Mouse (Mus musculus): Measurements from ENCODE around the gene Olfr568.

The Olfr568 gene

DNA sequence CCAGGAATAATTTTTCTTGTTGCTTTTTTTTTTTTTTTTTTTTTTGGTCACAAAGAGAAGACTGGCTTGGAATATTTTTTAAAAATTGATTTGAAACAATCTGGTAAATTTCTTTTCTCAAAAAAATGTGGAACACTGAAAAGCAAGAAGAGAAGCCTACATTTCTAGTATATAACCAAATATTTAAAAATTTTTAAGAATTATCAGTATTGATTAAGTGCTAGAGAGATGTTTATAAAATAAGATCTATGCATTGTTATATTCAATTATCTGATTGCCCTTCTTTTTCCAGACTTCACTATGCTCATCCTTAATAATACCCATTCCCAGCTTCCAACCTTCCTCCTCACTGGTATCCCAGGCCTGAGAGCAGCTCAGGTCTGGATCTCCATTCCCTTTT is at the start of gene Olfr568:
Gene Olfr568 (plus strand): TSS at position 301 of the 400 bp plus-strand sequence.
- DNase-seq (ENCODE audit: low spot score): no peak

DNA sequence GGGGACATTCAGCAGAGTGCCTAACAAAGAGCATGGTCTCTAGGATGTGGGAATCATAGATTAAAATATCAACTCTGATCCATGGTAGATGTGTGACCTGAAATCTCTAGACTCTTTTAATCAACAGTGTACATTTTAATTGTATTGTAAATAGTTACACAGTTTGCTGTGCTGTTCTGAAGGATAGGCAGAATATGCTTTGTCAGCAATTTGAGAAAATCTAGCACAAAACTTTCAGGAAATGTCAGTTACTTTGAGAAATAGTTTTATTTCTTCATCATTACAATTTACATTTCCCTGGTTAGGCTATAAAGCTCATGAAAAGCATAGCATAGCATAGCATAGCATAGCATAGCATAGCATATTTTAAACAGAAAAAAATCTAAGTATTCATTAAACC is 21.1 kb upstream of the Olfr568 start:
- DNase-seq (ENCODE audit: low spot score): no peak

DNA sequence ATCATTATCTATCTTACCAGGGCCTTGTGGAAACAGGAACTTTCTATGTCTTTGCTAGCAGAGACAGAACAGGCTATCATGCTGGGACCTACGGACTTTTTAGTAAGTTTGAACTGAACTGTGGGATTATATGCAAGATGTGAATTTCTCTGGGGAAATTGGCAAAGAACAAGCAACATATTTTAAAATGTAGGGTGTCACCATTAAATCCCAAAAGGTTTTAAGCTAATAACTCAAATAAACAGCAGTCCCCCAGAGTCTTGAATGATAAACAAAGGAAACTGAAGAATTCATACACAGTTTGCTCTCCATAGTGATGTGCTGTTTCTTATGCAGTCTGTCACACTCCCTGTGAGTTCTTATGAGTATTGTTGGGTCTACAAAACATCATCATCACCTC is 18.3 kb upstream of the Olfr568 start, which contains the start of gene Olfr566:
Gene Olfr566 (minus strand): TSS at position 101 of the 400 bp plus-strand sequence.
- no peak for DNase-seq (ENCODE audit: low spot score)

DNA sequence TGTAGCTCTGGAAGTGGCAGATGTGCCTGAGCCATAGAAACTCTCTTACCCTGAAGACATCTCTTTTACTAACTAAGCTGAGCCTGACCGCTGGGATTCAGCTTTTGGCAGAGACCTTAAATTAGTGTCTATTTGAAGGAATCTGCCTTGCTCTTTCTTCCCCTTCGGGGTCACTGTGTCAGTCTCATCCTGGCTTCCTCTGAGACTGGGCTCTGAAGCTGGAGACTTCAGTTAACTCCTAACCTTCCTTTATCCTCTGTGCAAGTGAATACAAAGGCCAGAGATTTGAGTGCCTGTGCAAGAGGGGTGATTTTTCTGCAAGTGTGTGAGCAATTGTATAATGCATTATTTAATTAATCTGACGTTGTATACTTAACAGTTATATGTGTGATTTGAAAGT is 13.9 kb downstream of the Olfr568 start, which contains the start of gene Olfr569:
Gene Olfr569 (minus strand): TSS at position 101 of the 400 bp plus-strand sequence.
- no peak for DNase-seq (ENCODE audit: low spot score)

DNA sequence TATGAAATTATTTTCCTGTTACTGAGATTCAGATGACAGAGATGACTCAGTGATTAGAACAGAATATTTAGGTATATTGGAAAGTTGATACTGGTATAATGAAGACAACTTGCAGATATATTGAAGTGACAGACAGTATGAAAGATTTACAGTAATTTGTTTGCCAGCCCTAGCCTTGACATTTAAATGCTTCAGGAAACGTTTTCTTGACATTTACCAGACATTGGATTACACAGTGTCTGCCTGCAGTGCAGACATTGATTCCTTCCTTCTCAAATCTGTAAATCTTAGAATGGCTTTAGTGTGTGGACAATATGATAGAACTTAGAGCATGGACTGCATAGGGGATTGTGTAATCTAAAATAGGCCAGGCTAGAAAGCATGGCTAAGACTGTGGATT is 38.3 kb downstream of the Olfr568 start:
- DNase-seq (ENCODE audit: low spot score): peak; percentile 87

DNA sequence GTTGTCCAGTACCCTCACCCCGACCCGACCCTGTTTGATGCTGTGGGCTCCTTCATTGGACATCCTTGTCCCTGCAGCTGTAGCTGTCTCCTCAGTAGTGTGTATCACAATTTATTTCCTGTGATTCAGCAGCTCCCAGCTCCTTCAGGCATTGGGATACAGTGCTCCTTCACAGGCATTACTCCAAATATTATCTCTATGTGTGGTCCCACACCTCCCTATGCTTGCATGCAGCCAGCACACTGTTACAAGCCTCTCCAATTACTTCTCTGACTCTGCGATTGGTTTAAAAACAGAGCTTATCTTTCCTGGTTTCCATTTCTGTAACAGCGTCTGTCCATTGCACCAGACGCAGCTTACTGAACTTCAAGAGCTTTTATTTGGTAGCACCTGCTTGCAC is 39.5 kb downstream of the Olfr568 start:
- DNase-seq (ENCODE audit: low spot score): no peak

DNA sequence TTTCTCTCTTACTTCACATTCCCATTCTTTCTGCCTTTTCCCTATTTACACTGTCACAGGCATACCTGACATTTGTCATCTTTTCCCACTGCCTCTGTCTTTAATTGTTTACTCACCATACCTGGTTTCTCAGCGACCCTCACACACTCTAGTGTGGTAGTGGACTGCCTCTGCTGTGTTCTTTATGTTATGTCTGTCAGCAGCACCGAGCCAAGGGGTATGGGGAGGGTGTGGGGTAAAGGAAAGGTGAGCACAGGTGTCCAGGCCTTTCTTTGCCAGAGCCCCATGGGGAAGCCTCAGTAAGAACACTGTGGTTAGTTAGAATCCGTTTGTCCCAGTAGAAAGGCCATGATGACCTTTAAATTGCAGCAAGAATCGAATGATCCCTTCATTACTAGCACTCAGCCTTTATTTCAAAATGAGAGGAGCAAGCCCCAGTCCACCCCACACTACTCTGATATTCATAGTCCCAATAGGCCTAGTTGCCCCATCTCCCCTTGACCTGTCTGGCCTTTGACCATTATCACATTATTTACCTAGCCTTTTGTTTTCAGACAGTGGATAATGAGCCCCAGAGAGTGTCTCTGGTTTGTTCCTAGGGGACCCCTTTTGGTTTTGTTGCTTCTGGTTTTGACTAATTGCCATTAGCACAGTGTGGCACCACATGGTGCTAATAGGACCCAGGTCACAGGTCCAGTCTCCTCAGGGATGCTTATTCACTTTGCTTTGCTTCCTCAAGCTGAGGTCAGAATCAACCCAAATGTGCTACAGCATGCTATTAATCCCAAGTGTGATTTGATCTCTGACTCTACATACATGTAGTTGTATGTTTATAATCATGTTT is 40.3 kb downstream of the Olfr568 start, which contains the start of gene Olfr571:
Gene Olfr571 (minus strand): TSS at position 505 of the 844 bp plus-strand sequence.
- DNase-seq (ENCODE audit: low spot score): no peak

DNA sequence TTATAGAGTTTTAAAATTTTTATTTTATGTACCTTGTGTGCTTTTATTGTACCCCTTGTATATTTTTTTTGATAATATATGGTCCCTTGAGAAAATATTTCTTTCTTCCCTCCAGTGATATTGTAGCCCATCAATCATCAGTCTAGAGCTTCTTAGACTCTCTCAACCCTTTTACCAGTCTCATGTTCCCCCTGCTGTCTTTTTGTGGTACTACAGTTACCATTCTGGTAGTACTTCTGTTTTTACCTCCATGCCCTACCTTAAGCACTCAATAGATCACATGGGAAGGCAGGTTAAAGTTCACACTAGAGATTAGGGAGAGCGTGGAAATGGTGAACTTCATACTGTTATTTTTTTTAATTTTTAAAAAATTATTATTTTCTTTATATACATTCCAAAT is 42.7 kb downstream of the Olfr568 start:
- DNase-seq (ENCODE audit: low spot score): peak; percentile 80

DNA sequence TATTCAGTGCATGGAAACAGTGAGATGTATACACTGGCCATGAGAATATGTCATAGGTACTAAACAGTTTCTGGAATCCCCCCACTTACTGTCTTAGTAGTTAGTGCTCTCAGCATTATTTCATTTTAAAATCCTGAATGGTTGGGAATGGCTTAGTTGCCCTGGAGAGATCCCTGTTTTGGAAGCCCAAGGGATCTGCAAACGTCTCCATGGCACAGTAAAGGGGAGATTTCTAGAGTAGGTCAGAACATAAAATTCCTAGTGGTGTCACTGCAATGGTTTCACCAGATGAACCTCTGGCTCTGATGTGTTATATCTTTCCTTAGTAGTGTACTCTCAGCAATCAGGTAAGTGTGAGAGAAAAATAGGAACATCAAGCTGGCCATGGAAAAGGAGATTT is 47.2 kb downstream of the Olfr568 start, which contains the start of gene Olfr572:
Gene Olfr572 (plus strand): TSS at position 301 of the 400 bp plus-strand sequence.
- no peak for DNase-seq (ENCODE audit: low spot score)

DNA sequence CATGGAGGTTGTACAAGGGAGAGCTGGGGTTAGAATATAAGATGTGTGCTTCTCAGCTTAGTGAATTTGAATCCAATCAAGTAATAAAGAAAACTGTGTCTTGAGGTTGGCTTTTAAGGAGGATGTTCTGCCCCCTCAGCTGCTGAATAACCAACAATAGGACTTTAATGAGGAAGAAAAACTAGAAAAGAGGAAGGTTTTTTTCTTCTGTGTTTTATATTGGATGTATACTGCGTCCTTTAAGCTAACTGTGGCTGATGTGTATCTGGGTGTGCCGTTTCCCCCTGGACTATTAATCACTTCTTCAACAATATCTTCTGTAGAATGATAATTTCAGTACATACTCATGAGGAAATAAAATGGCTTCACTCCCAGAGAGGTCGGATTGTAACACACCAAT is 50.2 kb downstream of the Olfr568 start:
- no peak for DNase-seq (ENCODE audit: low spot score)
